Mouse (Mus musculus): ENCODE data around the gene Smndc1. TPM values are rescaled to one million over a fixed set of nuclear protein-coding genes. Genes with fewer than 3 reads are reported as not detected.
"Not testable (repeated sequence)": the region's sequence is repeated elsewhere in the genome, so short reads cannot be mapped to it uniquely, and the experiment has no call there.

Smndc1 gene
- polyA plus RNA-seq, 1 experiment from 2014 or later = 43.5 TPM

GRCm38 (mm10) chr19:53405810-53406209, 15.4 kb upstream of the Smndc1 start:
- Histone ChIP-seq H3K9ac (replicated peaks; ENCODE audit: low read depth, low read length) (no peak overlapping the region), H3K4me2 (replicated peaks; ENCODE audit: low read depth, low read length) (no peak overlapping the region), H3K36me3 (ENCODE audit: control insufficient read depth, insufficient read depth, low read length) (no peaks in the 10 kb centered on the region), H3K27ac (ENCODE audit: low read length) (no peak overlapping the region), H3K4me1 (ENCODE audit: control insufficient read depth, insufficient read depth, low read length) (no peaks in the 10 kb centered on the region), H3K4me3 (ENCODE audit: low read depth, low read length) (no peak overlapping the region), H3K9me3 (ENCODE audit: control insufficient read depth, low read depth, low read length) (peaks cover 8% of the 10 kb centered on the region; the same call in 1 of the 2 replicates), H3K27me3 (ENCODE audit: control insufficient read depth, insufficient read depth, low read length) (no peaks in the 10 kb centered on the region)
- ATAC-seq (ENCODE audit: insufficient number of reproducible peaks, insufficient read depth, low FRiP score, low read depth) = no peak
- 44% methylated on average over 2 of the region's 2 CpGs for WGBS

- 79% methylated on average over 18 of the region's 18 CpGs for WGBS
- ATAC-seq (ENCODE audit: insufficient number of reproducible peaks, insufficient read depth, low FRiP score, low read depth) = no peak
Observed at GRCm38 (mm10) chr19:53404837-53405356, 14.5 kb upstream of the Smndc1 start.

GRCm38 (mm10) chr19:53404219-53404836, 13.9 kb upstream of the Smndc1 start:
- H3K9ac ChIP-seq (replicated peaks; ENCODE audit: low read depth, low read length) = no peak overlapping the region
- no peak overlapping the region for H3K4me2 ChIP-seq (replicated peaks; ENCODE audit: low read depth, low read length)
- no peaks in the 10 kb centered on the region for H3K36me3 ChIP-seq (ENCODE audit: control insufficient read depth, insufficient read depth, low read length)
- no peaks in the 10 kb centered on the region for H3K4me1 ChIP-seq (ENCODE audit: control insufficient read depth, insufficient read depth, low read length)
- no peak overlapping the region for H3K27ac ChIP-seq (ENCODE audit: low read length)
- ATAC-seq (ENCODE audit: insufficient number of reproducible peaks, insufficient read depth, low FRiP score, low read depth) = no peak
- no peaks in the 10 kb centered on the region for H3K27me3 ChIP-seq (ENCODE audit: control insufficient read depth, insufficient read depth, low read length)
- 86% methylated on average over 10 of the region's 10 CpGs for WGBS
- H3K9me3 ChIP-seq (ENCODE audit: control insufficient read depth, low read depth, low read length) = peaks cover 8% of the 10 kb centered on the region; the same call in 1 of the 2 replicates
- no peak overlapping the region for H3K4me3 ChIP-seq (ENCODE audit: low read depth, low read length)

More at GRCm38 (mm10) chr19:53404837-53405356, 14.5 kb upstream of the Smndc1 start:
- H3K4me3 ChIP-seq (ENCODE audit: low read depth, low read length) = no peak overlapping the region
- no peak overlapping the region for H3K27ac ChIP-seq (ENCODE audit: low read length)
- H3K27me3 ChIP-seq (ENCODE audit: control insufficient read depth, insufficient read depth, low read length) = no peaks in the 10 kb centered on the region
- H3K4me1 ChIP-seq (ENCODE audit: control insufficient read depth, insufficient read depth, low read length) = no peaks in the 10 kb centered on the region
- no peak overlapping the region for H3K9ac ChIP-seq (replicated peaks; ENCODE audit: low read depth, low read length)
- peaks cover 8% of the 10 kb centered on the region; the same call in 1 of the 2 replicates for H3K9me3 ChIP-seq (ENCODE audit: control insufficient read depth, low read depth, low read length)
- H3K4me2 ChIP-seq (replicated peaks; ENCODE audit: low read depth, low read length) = no peak overlapping the region
- no peaks in the 10 kb centered on the region for H3K36me3 ChIP-seq (ENCODE audit: control insufficient read depth, insufficient read depth, low read length)

GRCm38 (mm10) chr19:53402741-53403432, 12.5 kb upstream of the Smndc1 start:
- peaks cover 8% of the 10 kb centered on the region; the same call in 1 of the 2 replicates for H3K9me3 ChIP-seq (ENCODE audit: control insufficient read depth, low read depth, low read length)
- H3K4me2 ChIP-seq (replicated peaks; ENCODE audit: low read depth, low read length) = no peak overlapping the region
- no peak for ATAC-seq (ENCODE audit: insufficient number of reproducible peaks, insufficient read depth, low FRiP score, low read depth)
- no peaks in the 10 kb centered on the region for H3K4me1 ChIP-seq (ENCODE audit: control insufficient read depth, insufficient read depth, low read length)
- no peak overlapping the region for H3K4me3 ChIP-seq (ENCODE audit: low read depth, low read length)
- no peak overlapping the region for H3K27ac ChIP-seq (ENCODE audit: low read length)
- H3K36me3 ChIP-seq (ENCODE audit: control insufficient read depth, insufficient read depth, low read length) = no peaks in the 10 kb centered on the region
- H3K9ac ChIP-seq (replicated peaks; ENCODE audit: low read depth, low read length) = no peak overlapping the region
- 51% methylated on average over 12 of the region's 12 CpGs for WGBS
- no peaks in the 10 kb centered on the region for H3K27me3 ChIP-seq (ENCODE audit: control insufficient read depth, insufficient read depth, low read length)

- ATAC-seq (ENCODE audit: insufficient number of reproducible peaks, insufficient read depth, low FRiP score, low read depth) = no peak
- H3K27me3 ChIP-seq (ENCODE audit: control insufficient read depth, insufficient read depth, low read length) = no peaks in the 10 kb centered on the region
- no peaks in the 10 kb centered on the region for H3K4me1 ChIP-seq (ENCODE audit: control insufficient read depth, insufficient read depth, low read length)
- H3K4me2 ChIP-seq (replicated peaks; ENCODE audit: low read depth, low read length) = no peak overlapping the region
- no peak overlapping the region for H3K27ac ChIP-seq (ENCODE audit: low read length)
- H3K4me3 ChIP-seq (ENCODE audit: low read depth, low read length) = no peak overlapping the region
- no peaks in the 10 kb centered on the region for H3K36me3 ChIP-seq (ENCODE audit: control insufficient read depth, insufficient read depth, low read length)
- WGBS = 72% methylated on average over 16 of the region's 16 CpGs
- no peak overlapping the region for H3K9ac ChIP-seq (replicated peaks; ENCODE audit: low read depth, low read length)
- H3K9me3 ChIP-seq (ENCODE audit: control insufficient read depth, low read depth, low read length) = peaks cover 8% of the 10 kb centered on the region; the same call in 1 of the 2 replicates
Observed at GRCm38 (mm10) chr19:53400332-53401110, 10.1 kb upstream of the Smndc1 start.

GRCm38 (mm10) chr19:53399213-53399612, 8.8 kb upstream of the Smndc1 start:
- Histone ChIP-seq H3K27me3 (ENCODE audit: control insufficient read depth, insufficient read depth, low read length) (no peaks in the 10 kb centered on the region), H3K9ac (replicated peaks; ENCODE audit: low read depth, low read length) (no peak overlapping the region), H3K27ac (ENCODE audit: low read length) (no peak overlapping the region), H3K4me2 (replicated peaks; ENCODE audit: low read depth, low read length) (no peak overlapping the region), H3K4me1 (ENCODE audit: control insufficient read depth, insufficient read depth, low read length) (no peaks in the 10 kb centered on the region), H3K36me3 (ENCODE audit: control insufficient read depth, insufficient read depth, low read length) (no peaks in the 10 kb centered on the region), H3K9me3 (ENCODE audit: control insufficient read depth, low read depth, low read length) (peaks cover 2% of the 10 kb centered on the region; the same call in 1 of the 2 replicates), H3K4me3 (ENCODE audit: low read depth, low read length) (no peak overlapping the region)
- no peak for ATAC-seq (ENCODE audit: insufficient number of reproducible peaks, insufficient read depth, low FRiP score, low read depth)
- 84% methylated on average over 4 of the region's 4 CpGs for WGBS

GRCm38 (mm10) chr19:53397451-53398233, 7.3 kb upstream of the Smndc1 start:
- Histone ChIP-seq H3K4me1 (ENCODE audit: control insufficient read depth, insufficient read depth, low read length) (no peaks in the 10 kb centered on the region), H3K9ac (replicated peaks; ENCODE audit: low read depth, low read length) (no peak overlapping the region), H3K9me3 (ENCODE audit: control insufficient read depth, low read depth, low read length) (no peaks in the 10 kb centered on the region), H3K27me3 (ENCODE audit: control insufficient read depth, insufficient read depth, low read length) (no peaks in the 10 kb centered on the region), H3K36me3 (ENCODE audit: control insufficient read depth, insufficient read depth, low read length) (no peaks in the 10 kb centered on the region), H3K4me3 (ENCODE audit: low read depth, low read length) (no peak overlapping the region), H3K27ac (ENCODE audit: low read length) (no peak overlapping the region), H3K4me2 (replicated peaks; ENCODE audit: low read depth, low read length) (no peak overlapping the region)
- 77% methylated on average over 12 of the region's 12 CpGs for WGBS
- ATAC-seq (ENCODE audit: insufficient number of reproducible peaks, insufficient read depth, low FRiP score, low read depth) = no peak

- H3K27me3 ChIP-seq (ENCODE audit: control insufficient read depth, insufficient read depth, low read length); H3K4me2 ChIP-seq (replicated peaks; ENCODE audit: low read depth, low read length); H3K9me3 ChIP-seq (ENCODE audit: control insufficient read depth, low read depth, low read length); H3K36me3 ChIP-seq (ENCODE audit: control insufficient read depth, insufficient read depth, low read length); H3K4me1 ChIP-seq (ENCODE audit: control insufficient read depth, insufficient read depth, low read length); H3K27ac ChIP-seq (ENCODE audit: low read length); H3K4me3 ChIP-seq (ENCODE audit: low read depth, low read length); ATAC-seq (ENCODE audit: insufficient number of reproducible peaks, insufficient read depth, low FRiP score, low read depth); H3K9ac ChIP-seq (replicated peaks; ENCODE audit: low read depth, low read length): not testable (repeated sequence)
- WGBS = 62% methylated on average over 5 of the region's 5 CpGs
Observed at GRCm38 (mm10) chr19:53395805-53396204, 5.4 kb upstream of the Smndc1 start.

All from stomach, embryonic 14.5 days (tissue).